Mouse (Mus musculus) gastrocnemius, adult 8-10 months (tissue): Measurements from ENCODE around the gene 2810006K23Rik. TPM values are rescaled to one million over a fixed set of nuclear protein-coding genes. Genes with fewer than 3 reads are reported as not detected.
"Not testable (repeated sequence)": the region's sequence is repeated elsewhere in the genome, so short reads cannot be mapped to it uniquely, and the experiment has no call there.

Experiments used
- DNase-seq, 2 experiments: peaks; one replicate each; pipeline ENCODE4 v3.0.0; 2022; ENCODE audit warnings: low spot score in 2 of 2
- total RNA-seq, 4 experiments: library from RNA; stranded (reverse); gene quantifications; 2 replicates each; pipeline ENCODE4 v1.2.4; 2022

The 2810006K23Rik gene
- total RNA-seq, 4 experiments from 2014 or later = 6.4 to 7.5 (median 7.0) TPM

GRCm38 (mm10) chr5:124342897-124343296 is 15.0 kb downstream of the 2810006K23Rik start:
- DNase-seq = no peak

GRCm38 (mm10) chr5:124349196-124349595 is 21.3 kb downstream of the 2810006K23Rik start:
- DNase-seq = peak; percentile 30 to 46

GRCm38 (mm10) chr5:124350350-124350749 is 22.5 kb downstream of the 2810006K23Rik start:
- DNase-seq = no peak

- peak; percentile 70 to 82 for DNase-seq
Observed at GRCm38 (mm10) chr5:124351111-124351560, 23.2 kb downstream of the 2810006K23Rik start.

GRCm38 (mm10) chr5:124351604-124352003 is 23.7 kb downstream of the 2810006K23Rik start:
- no peak for DNase-seq

GRCm38 (mm10) chr5:124352141-124352920 is 24.4 kb downstream of the 2810006K23Rik start:
- peak; percentile 15 to 60 for DNase-seq

- DNase-seq = peak in 1 of 2 experiments; percentile 23
Observed at GRCm38 (mm10) chr5:124353011-124353725, 25.3 kb downstream of the 2810006K23Rik start.

- DNase-seq = peak; percentile 31 to 42
Observed at GRCm38 (mm10) chr5:124353726-124354547, 26.0 kb downstream of the 2810006K23Rik start.

GRCm38 (mm10) chr5:124354574-124355424 is 26.9 kb downstream of the 2810006K23Rik start:
- no peak for DNase-seq

GRCm38 (mm10) chr5:124355425-124355959 is 27.6 kb downstream of the 2810006K23Rik start:
- DNase-seq = no peak

GRCm38 (mm10) chr5:124356695-124357094 is 28.8 kb downstream of the 2810006K23Rik start:
- DNase-seq = no peak

- no peak for DNase-seq
Observed at GRCm38 (mm10) chr5:124359641-124360040, 31.8 kb downstream of the 2810006K23Rik start.

GRCm38 (mm10) chr5:124362982-124363381 is 35.1 kb downstream of the 2810006K23Rik start, which contains the start of gene Cdk2ap1:
Gene Cdk2ap1 (minus strand): TSS chr5:124363082.
- DNase-seq = not testable (repeated sequence)

- no peak for DNase-seq
Observed at GRCm38 (mm10) chr5:124364173-124364918, 36.5 kb downstream of the 2810006K23Rik start.

GRCm38 (mm10) chr5:124365754-124366153 is 37.9 kb downstream of the 2810006K23Rik start:
- DNase-seq = no peak

- no peak for DNase-seq
Observed at GRCm38 (mm10) chr5:124366721-124367120, 38.8 kb downstream of the 2810006K23Rik start.

GRCm38 (mm10) chr5:124374298-124374697 is 46.4 kb downstream of the 2810006K23Rik start:
- no peak for DNase-seq

GRCm38 (mm10) chr5:124376401-124376800 is 48.5 kb downstream of the 2810006K23Rik start:
- DNase-seq = no peak

GRCm38 (mm10) chr5:124377149-124377548 is 49.3 kb downstream of the 2810006K23Rik start:
- no peak for DNase-seq
